Mouse (Mus musculus) embryonic facial prominence, embryonic 12.5 days (tissue): ENCODE measurements around the gene Igfbpl1. TPM values are rescaled to one million over a fixed set of nuclear protein-coding genes. Genes with fewer than 3 reads are reported as not detected.

ENCODE experiments used
- ATAC-seq: fragments of 200-750 bp; cut with Nextera tagmentation; 2 replicates; pipeline ENCODE4 v1.8.0; 2017; ENCODE audit not compliant: insufficient number of reproducible peaks, insufficient read depth, low FRiP score, low TSS enrichment
- H3K27ac ChIP-seq: fragments of 300-500 bp; sonication (generic); 2 replicates; pipeline ENCODE4 v1.5.1; 2016; ENCODE audit warnings: mild to moderate bottlenecking
- H3K27me3 ChIP-seq: fragments of 300-500 bp; sonication (generic); 2 replicates; pipeline ENCODE4 v1.6.1; 2016; ENCODE audit warnings: mild to moderate bottlenecking, moderate library complexity
- H3K36me3 ChIP-seq: fragments of 300-500 bp; sonication (generic); 2 replicates; pipeline ENCODE4 v1.6.1; 2016; ENCODE audit warnings: mild to moderate bottlenecking
- H3K4me1 ChIP-seq: fragments of 300-500 bp; sonication (generic); 2 replicates; pipeline ENCODE4 v1.6.1; 2016
- H3K4me2 ChIP-seq: fragments of 300-500 bp; sonication (generic); replicated peaks from 2 replicates; pipeline ENCODE4 v1.6.1; 2016; ENCODE audit warnings: mild to moderate bottlenecking, moderate library complexity
- H3K4me3 ChIP-seq: fragments of 300-500 bp; sonication (generic); 2 replicates; pipeline ENCODE4 v1.5.1; 2016; ENCODE audit warnings: mild to moderate bottlenecking
- H3K9ac ChIP-seq: fragments of 300-500 bp; sonication (generic); 2 replicates; pipeline ENCODE4 v1.6.1; 2016; ENCODE audit warnings: mild to moderate bottlenecking, moderate library complexity
- H3K9me3 ChIP-seq: fragments of 300-500 bp; sonication (generic); 2 replicates; pipeline ENCODE4 v1.6.1; 2016; ENCODE audit warnings: mild to moderate bottlenecking, moderate library complexity
- WGBS: fragments of 180-500 bp; shearing (Covaris S2); methylation state at CpG from one replicate; pipeline ENCODE4 v1.1.7; 2016; 5-methylcytosine and 5-hydroxymethylcytosine counted together
- polyA plus RNA-seq: library from polyadenylated mRNA; unstranded; fragments of >200 nt; fragmentation: Nextera tagmentation; extraction: Ambion mirVana; gene quantifications from 2 replicates; pipeline ENCODE4 v1.2.1, GENCODE M21; 2016

Igfbpl1 gene
- polyA plus RNA-seq, 1 experiment from 2014 or later: 2.8 TPM

DNA sequence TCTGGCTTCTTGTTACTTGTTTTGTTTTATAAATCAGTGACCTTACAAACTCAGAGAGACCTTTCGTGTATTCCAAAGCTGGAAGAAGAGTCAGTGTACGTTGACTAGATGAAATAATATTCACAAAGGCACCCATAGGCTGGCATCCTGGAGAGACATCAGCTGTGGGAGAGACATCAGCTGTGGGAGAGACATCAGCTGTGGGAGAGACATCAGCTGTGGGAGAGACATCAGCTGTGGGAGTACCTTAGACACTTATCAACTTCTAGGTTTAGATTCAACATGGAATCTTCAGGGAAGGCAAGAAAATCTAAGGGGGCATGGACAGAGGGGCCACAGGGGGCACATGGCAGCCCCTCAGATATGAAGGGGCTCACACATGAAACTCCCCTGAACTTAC is 19.5 kb upstream of the Igfbpl1 start:
- WGBS: 90% methylated on average over 2 of the region's 2 CpGs
- ATAC-seq: no peak

GRCm38 (mm10) chr4:45844355-45844754 is 17.6 kb upstream of the Igfbpl1 start:
- no peak overlapping the region for H3K27ac ChIP-seq
- no peaks in the 10 kb centered on the region for H3K9me3 ChIP-seq
- H3K9ac ChIP-seq: no peak overlapping the region
- peaks cover 5% of the 10 kb centered on the region; the same call in 1 of the 2 replicates for H3K27me3 ChIP-seq
- no peak overlapping the region for H3K4me2 ChIP-seq
- H3K36me3 ChIP-seq: no peaks in the 10 kb centered on the region
- no peak overlapping the region for H3K4me3 ChIP-seq
- WGBS: 46% methylated on average over 14 of the region's 14 CpGs
- no peak for ATAC-seq
- H3K4me1 ChIP-seq: no peaks in the 10 kb centered on the region

More for the DNA sequence above, 19.5 kb upstream of the Igfbpl1 start:
- no peak overlapping the region for H3K9ac ChIP-seq
- no peak overlapping the region for H3K4me2 ChIP-seq
- H3K27ac ChIP-seq: no peak overlapping the region
- no peaks in the 10 kb centered on the region for H3K9me3 ChIP-seq
- no peak overlapping the region for H3K4me3 ChIP-seq
- H3K36me3 ChIP-seq: no peaks in the 10 kb centered on the region
- H3K4me1 ChIP-seq: no peaks in the 10 kb centered on the region
- peaks cover 10% of the 10 kb centered on the region; the same call in 1 of the 2 replicates for H3K27me3 ChIP-seq

GRCm38 (mm10) chr4:45833461-45833860 is 6.7 kb upstream of the Igfbpl1 start:
- Histone ChIP-seq H3K27ac (no peak overlapping the region), H3K4me1 (0 out of 2 replicates have a peak, but pooled peaks cover 3% of the 10 kb centered on the region), H3K36me3 (no peaks in the 10 kb centered on the region), H3K4me3 (no peak overlapping the region), H3K4me2 (no peak overlapping the region), H3K9me3 (no peaks in the 10 kb centered on the region), H3K9ac (no peak overlapping the region), H3K27me3 (peaks cover 25% of the 10 kb centered on the region)
- WGBS: 41% methylated on average over 5 of the region's 5 CpGs
- ATAC-seq: no peak

DNA sequence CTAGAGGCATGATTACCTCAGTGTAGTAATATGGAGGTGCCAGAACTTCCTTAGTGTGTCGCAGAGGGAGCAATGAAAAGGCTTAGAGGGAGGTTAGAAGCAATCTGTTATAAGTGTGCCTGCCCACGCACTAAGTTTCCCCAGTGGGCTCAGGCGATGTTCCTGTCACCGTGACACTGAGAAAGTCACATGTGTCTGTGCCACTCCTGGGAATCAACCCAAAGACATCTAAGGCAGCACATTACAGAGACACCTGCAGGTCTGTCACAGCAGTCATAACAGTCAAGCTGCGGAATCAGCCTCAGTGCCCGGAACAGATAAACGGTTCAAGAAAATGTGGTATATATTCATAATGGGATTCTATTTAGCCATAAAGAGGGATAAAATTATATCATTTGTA is 5.3 kb upstream of the Igfbpl1 start:
- H3K27me3 ChIP-seq: peaks cover 40% of the 10 kb centered on the region
- no peak overlapping the region for H3K27ac ChIP-seq
- no peak overlapping the region for H3K4me3 ChIP-seq
- no peak overlapping the region for H3K9ac ChIP-seq
- H3K4me2 ChIP-seq: no peak overlapping the region
- ATAC-seq: no peak
- 91% methylated on average over 7 of the region's 7 CpGs for WGBS
- no peaks in the 10 kb centered on the region for H3K36me3 ChIP-seq
- H3K9me3 ChIP-seq: no peaks in the 10 kb centered on the region
- H3K4me1 ChIP-seq: 0 out of 2 replicates have a peak, but pooled peaks cover 3% of the 10 kb centered on the region

- peaks cover 59% of the 10 kb centered on the region for H3K27me3 ChIP-seq
- no peaks in the 10 kb centered on the region for H3K36me3 ChIP-seq
- no peak for ATAC-seq
- H3K9me3 ChIP-seq: no peaks in the 10 kb centered on the region
- no peak overlapping the region for H3K27ac ChIP-seq
- no peak overlapping the region for H3K4me2 ChIP-seq
- H3K4me1 ChIP-seq: peaks cover 11% of the 10 kb centered on the region
- no peak overlapping the region for H3K9ac ChIP-seq
- WGBS: 57% methylated on average over 13 of the region's 13 CpGs
- H3K4me3 ChIP-seq: no peak overlapping the region
These were observed 3.4 kb upstream of the Igfbpl1 start for GRCm38 (mm10) chr4:45829907-45830759.

DNA sequence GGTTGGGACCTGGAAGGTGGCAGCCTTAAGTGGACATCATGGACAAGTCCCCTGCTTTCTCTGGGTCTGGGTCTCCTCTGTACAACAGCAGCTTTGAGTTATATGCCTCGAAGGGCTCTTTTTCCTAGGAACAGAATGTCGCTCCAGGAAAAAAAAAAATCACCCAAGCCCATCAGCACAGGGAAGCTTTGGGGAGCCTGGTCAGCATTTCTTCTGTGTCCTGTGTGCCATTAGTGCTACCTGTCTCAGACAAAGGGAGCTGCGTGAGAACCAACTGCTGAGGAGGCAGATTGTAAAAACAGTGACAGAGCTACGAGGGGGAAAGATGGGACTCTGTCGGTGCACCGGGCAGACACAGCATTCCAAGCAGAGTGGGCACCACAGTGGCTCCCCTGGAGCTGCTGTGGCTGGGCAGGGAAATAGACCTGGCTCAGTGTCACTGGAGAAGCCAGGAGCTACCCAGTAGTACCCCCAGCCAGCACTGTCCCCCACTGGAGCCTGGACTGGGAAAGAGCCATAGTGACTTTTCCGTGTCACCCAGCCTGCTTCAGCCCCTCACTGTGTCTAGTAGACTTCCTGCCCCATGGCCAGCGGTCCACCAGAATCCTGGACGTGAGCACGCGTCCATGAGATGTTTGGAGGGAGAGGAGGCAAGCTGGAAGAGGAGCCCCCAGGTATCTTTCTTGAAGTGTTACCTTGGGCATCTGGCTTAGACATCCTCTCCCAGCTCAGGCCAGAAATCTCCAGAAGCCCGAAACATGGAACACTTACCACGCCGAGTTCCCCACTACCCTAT is 1.8 kb downstream of the Igfbpl1 start:
- H3K4me1 ChIP-seq: peaks cover 16% of the 10 kb centered on the region
- no peak overlapping the region for H3K9ac ChIP-seq
- ATAC-seq: no peak
- H3K27me3 ChIP-seq: peaks cover 77% of the 10 kb centered on the region
- no peaks in the 10 kb centered on the region for H3K9me3 ChIP-seq
- 36% methylated on average over 14 of the region's 14 CpGs for WGBS
- no peak overlapping the region for H3K4me3 ChIP-seq
- peak overlapping the region; percentile 15 for H3K4me2 ChIP-seq
- no peak overlapping the region for H3K27ac ChIP-seq
- H3K36me3 ChIP-seq: no peaks in the 10 kb centered on the region

DNA sequence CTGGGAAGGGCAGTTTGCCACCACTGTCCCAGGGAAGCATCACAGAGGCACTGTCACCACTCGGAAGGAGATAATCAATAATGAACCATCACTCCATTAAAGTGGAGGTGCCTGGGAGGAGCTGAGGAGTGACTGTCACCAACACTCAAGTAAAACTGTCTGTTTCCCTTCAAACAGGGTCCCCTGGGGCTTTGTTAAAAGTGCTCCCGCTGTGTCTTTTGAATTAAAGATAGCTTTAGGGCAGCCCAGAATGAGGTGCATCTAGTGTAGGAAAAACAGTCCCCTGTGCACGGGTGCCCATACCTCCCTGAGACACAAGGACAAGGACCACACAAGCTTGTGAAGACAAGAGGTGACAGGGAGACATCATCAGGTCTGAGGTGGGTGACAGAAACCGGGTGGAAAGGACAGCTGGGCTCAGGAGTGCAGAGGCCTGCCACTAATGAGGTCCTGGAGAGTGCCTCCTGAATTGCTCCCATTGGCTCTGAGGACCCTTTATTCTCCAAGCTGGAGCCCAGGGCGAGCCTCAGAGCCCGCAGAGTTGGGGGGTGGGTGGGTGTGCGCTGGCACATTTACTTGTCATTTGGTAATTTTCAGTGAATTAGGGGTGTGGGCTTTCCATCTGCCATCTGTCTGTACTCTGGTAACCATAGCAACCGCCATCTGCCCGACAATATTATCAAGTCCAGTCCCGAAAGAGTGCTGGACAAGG is 2.5 kb downstream of the Igfbpl1 start:
- H3K4me3 ChIP-seq: no peak overlapping the region

GRCm38 (mm10) chr4:45822781-45823575 is 3.7 kb downstream of the Igfbpl1 start:
- peak overlapping the region; percentile 30; the same call in 1 of the 2 replicates for H3K27ac ChIP-seq
- H3K27me3 ChIP-seq: peaks cover 61% of the 10 kb centered on the region
- no peak overlapping the region for H3K4me3 ChIP-seq
- ATAC-seq: no peak
- H3K4me2 ChIP-seq: no peak overlapping the region
- WGBS: 27% methylated on average over 11 of the region's 11 CpGs
- H3K9ac ChIP-seq: no peak overlapping the region
- H3K4me1 ChIP-seq: peaks cover 27% of the 10 kb centered on the region
- no peaks in the 10 kb centered on the region for H3K9me3 ChIP-seq
- no peaks in the 10 kb centered on the region for H3K36me3 ChIP-seq

More for the DNA sequence above, 2.5 kb downstream of the Igfbpl1 start:
- H3K36me3 ChIP-seq: no peaks in the 10 kb centered on the region
- peaks cover 19% of the 10 kb centered on the region for H3K4me1 ChIP-seq
- no peak overlapping the region for H3K9ac ChIP-seq
- ATAC-seq: no peak
- H3K9me3 ChIP-seq: no peaks in the 10 kb centered on the region
- WGBS: 5% methylated on average over 10 of the region's 10 CpGs
- H3K27ac ChIP-seq: peak overlapping the region; percentile 50; the same call in 1 of the 2 replicates
- H3K4me2 ChIP-seq: peak overlapping the region; percentile 15
- H3K27me3 ChIP-seq: peaks cover 70% of the 10 kb centered on the region

DNA sequence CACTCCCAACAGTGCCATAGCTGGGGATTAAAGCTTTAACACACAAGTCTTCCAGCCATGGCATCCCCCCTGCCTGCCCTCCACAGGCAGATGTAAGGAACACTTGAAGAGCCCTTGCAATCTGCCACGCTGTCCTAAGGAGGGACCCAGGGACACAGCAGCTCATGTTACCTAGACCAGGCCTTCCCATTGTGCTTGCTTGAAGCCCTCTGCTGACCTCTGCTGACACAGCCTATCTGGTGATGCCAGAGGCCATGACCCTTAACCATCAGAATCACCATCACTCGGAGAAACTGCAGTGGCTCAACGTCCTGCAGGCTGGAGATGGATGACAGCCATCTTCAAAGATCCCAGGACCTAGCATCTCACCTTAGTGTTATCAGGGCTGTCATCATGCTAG is 4.7 kb downstream of the Igfbpl1 start:
- 23% methylated on average over 3 of the region's 3 CpGs for WGBS
- H3K27ac ChIP-seq: no peak overlapping the region
- H3K27me3 ChIP-seq: peaks cover 52% of the 10 kb centered on the region
- no peak overlapping the region for H3K9ac ChIP-seq
- H3K36me3 ChIP-seq: no peaks in the 10 kb centered on the region
- no peak overlapping the region for H3K4me2 ChIP-seq
- peaks cover 27% of the 10 kb centered on the region for H3K4me1 ChIP-seq
- H3K4me3 ChIP-seq: no peak overlapping the region
- no peak for ATAC-seq
- no peaks in the 10 kb centered on the region for H3K9me3 ChIP-seq

DNA sequence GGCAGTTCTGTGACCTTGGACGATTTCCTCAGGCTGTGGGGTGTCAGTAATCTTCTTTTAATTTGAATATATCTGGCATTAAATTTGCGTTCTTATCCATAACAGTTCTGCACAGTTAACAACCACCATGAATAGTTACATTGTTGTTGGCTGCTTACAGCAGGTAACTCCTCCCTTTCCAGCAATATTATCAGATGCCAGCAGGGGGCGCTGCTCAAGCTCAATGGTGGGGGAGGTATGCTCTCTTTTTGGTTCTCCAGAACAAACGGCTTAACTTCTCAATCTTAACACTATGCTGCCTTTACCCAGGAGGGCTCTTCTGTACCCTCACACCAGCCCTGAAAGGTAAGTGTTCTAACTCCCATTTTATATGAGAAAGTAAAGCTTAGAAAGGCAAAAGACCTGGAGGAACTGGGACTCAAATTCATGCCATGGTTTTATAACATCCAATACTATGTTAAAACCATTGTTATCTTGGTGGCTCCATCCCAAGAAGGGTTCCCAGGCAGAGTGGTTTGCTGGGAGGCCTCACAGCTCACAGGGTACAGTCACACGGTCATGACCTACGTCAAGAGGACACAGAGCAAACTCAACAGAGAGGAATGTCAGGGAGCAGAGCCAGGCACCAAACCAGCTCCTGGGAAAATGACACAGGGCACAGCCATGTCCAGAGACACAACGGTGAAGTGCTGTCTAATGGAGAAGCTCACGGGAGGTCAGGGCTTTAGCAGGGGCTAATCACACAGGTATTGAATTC is 6.5 kb downstream of the Igfbpl1 start:
- Histone ChIP-seq H3K36me3 (no peaks in the 10 kb centered on the region), H3K4me3 (no peak overlapping the region), H3K27ac (no peak overlapping the region), H3K9me3 (no peaks in the 10 kb centered on the region), H3K27me3 (peaks cover 34% of the 10 kb centered on the region), H3K4me1 (peaks cover 18% of the 10 kb centered on the region), H3K9ac (no peak overlapping the region), H3K4me2 (peak overlapping the region; percentile 52)
- ATAC-seq: no peak
- WGBS: 42% methylated on average over 8 of the region's 8 CpGs
